Mouse (Mus musculus) hindbrain, embryonic 12.5 days (tissue): ENCODE results near the gene Ints6. TPM values are rescaled to one million over a fixed set of nuclear protein-coding genes. Genes with fewer than 3 reads are reported as not detected.

Experiments
- ATAC-seq: fragments of 200-750 bp; cut with Nextera tagmentation; 2 replicates; pipeline ENCODE4 v1.8.0; 2017; ENCODE audit warnings: moderate TSS enrichment; ENCODE audit not compliant: low FRiP score
- H3K27ac ChIP-seq: fragments of 300-500 bp; sonication (generic); 2 replicates; pipeline ENCODE4 v1.5.1; 2016; ENCODE audit warnings: mild to moderate bottlenecking
- H3K27me3 ChIP-seq: fragments of 300-500 bp; sonication (generic); 2 replicates; pipeline ENCODE4 v1.6.1; 2016; ENCODE audit warnings: mild to moderate bottlenecking
- H3K36me3 ChIP-seq: fragments of 300-500 bp; sonication (generic); 2 replicates; pipeline ENCODE4 v1.6.1; 2016; ENCODE audit warnings: mild to moderate bottlenecking
- H3K4me1 ChIP-seq: fragments of 300-500 bp; sonication (generic); 2 replicates; pipeline ENCODE4 v1.6.1; 2016
- H3K4me2 ChIP-seq: fragments of 300-500 bp; sonication (generic); replicated peaks from 2 replicates; pipeline ENCODE4 v1.6.1; 2016; ENCODE audit warnings: mild to moderate bottlenecking
- H3K4me3 ChIP-seq: fragments of 300-500 bp; sonication (generic); 2 replicates; pipeline ENCODE4 v1.5.1; 2016; ENCODE audit warnings: mild to moderate bottlenecking
- H3K9ac ChIP-seq: fragments of 300-500 bp; sonication (generic); 2 replicates; pipeline ENCODE4 v1.6.1; 2016; ENCODE audit warnings: mild to moderate bottlenecking, moderate library complexity
- H3K9me3 ChIP-seq: fragments of 300-500 bp; sonication (generic); replicated peaks from 2 replicates; pipeline ENCODE4 v1.6.1; 2016; ENCODE audit warnings: mild to moderate bottlenecking
- WGBS: fragments of 180-500 bp; shearing (Covaris S2); methylation state at CpG from one replicate; pipeline ENCODE4 v1.1.7; 2016; 5-methylcytosine and 5-hydroxymethylcytosine counted together
- polyA plus RNA-seq: library from polyadenylated mRNA; unstranded; fragments of >200 nt; fragmentation: Nextera tagmentation; extraction: Ambion mirVana; gene quantifications from 2 replicates; pipeline ENCODE4 v1.2.1, GENCODE M21; 2016

Ints6 gene
- polyA plus RNA-seq = 26.6 and 27.3 TPM in 2 replicates

- H3K4me1 ChIP-seq = peaks cover 9% of the 10 kb centered on the region
- peak within 1 kb of the TSS; percentile 98 for H3K27ac ChIP-seq
- H3K4me3 ChIP-seq = peak within 1 kb of the TSS; percentile 91
- no peaks in the 10 kb centered on the region; the same call in 1 of the 2 replicates for H3K36me3 ChIP-seq
- H3K9ac ChIP-seq = peak within 1 kb of the TSS; percentile 96
- H3K4me2 ChIP-seq = peak within 1 kb of the TSS; percentile 89
- no peaks in the 10 kb centered on the region for H3K27me3 ChIP-seq
- no peaks in the 10 kb centered on the region for H3K9me3 ChIP-seq
- under 1% methylated on average over 70 of the region's 72 CpGs for WGBS
- ATAC-seq = peak; percentile 95
Measured at GRCm38 (mm10) chr14:62761036-62761881, at the start of gene Ints6. TSS of gene Ints6 (minus strand) at chr14:62761169.

DNA sequence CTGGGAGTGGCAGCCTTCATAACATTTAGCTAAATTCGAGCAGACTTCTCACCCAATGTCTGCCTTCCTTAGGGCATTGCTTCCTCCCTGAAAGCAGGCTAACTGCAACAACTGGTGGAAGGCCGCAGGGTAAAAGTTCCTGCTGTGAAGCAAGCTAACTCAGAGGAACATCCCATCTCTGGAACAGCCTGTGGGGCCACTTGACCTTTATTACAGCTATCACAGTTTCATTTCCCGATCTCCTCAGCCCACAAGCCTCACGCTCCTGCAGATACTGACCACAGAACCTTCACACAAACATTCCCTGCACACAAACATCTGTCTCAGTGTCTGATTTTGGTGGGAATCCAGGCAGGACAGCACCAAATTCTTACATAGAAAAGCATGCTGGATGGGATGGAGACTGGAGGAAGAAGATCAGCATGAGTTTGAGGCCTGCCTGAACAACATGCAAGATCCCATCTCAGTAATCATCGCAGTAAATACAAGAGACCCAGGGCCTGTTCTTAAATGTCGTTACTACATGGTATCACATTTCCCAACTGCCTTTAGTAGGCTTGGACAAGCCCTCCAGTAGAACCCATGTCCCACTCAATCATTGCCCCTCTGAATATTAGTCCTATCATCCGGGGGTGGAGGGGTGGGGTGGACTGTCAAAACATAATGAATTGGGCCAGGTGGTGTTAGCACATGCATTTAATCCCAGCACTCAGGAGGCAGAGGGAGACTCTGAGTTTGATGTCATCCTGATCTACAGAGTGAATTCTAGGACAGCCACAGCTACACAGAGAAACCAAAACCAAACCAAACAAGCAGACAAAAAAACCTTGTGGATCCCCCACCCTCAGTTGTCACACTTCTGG is 47.9 kb upstream of the Ints6 start:
- WGBS = 70% methylated on average over 7 of the region's 7 CpGs
- no peaks in the 10 kb centered on the region for H3K4me1 ChIP-seq
- H3K4me2 ChIP-seq = no peak overlapping the region
- H3K4me3 ChIP-seq = no peak overlapping the region
- no peaks in the 10 kb centered on the region for H3K9me3 ChIP-seq
- H3K36me3 ChIP-seq = no peaks in the 10 kb centered on the region
- ATAC-seq = no peak
- H3K27me3 ChIP-seq = no peaks in the 10 kb centered on the region
- no peak overlapping the region for H3K9ac ChIP-seq
- H3K27ac ChIP-seq = no peak overlapping the region

DNA sequence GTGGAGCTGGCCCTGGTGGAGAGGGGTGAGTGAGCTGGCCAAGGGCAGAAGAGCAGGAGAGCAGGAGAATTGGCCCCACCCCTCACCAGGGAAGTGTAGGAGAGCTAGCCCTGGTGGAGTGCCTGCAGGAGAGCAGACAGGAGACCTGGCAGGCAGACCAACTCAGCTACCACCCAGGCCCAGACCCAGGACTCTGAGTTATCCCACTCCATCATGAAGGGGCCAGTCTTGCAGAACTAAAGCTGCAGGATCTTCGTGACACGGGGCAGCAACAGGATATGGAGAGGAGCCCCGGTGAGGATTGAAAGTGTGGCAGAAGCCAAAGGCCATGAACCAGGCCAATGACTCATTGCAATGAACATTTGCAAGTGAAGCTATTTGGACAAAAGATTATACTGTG is 46.0 kb upstream of the Ints6 start:
- no peak overlapping the region for H3K9ac ChIP-seq
- H3K27me3 ChIP-seq = no peaks in the 10 kb centered on the region
- WGBS = 76% methylated on average over 3 of the region's 3 CpGs
- no peaks in the 10 kb centered on the region for H3K9me3 ChIP-seq
- no peak for ATAC-seq
- no peak overlapping the region for H3K27ac ChIP-seq
- no peak overlapping the region for H3K4me3 ChIP-seq
- no peaks in the 10 kb centered on the region for H3K4me1 ChIP-seq
- no peak overlapping the region for H3K4me2 ChIP-seq
- no peaks in the 10 kb centered on the region for H3K36me3 ChIP-seq

DNA sequence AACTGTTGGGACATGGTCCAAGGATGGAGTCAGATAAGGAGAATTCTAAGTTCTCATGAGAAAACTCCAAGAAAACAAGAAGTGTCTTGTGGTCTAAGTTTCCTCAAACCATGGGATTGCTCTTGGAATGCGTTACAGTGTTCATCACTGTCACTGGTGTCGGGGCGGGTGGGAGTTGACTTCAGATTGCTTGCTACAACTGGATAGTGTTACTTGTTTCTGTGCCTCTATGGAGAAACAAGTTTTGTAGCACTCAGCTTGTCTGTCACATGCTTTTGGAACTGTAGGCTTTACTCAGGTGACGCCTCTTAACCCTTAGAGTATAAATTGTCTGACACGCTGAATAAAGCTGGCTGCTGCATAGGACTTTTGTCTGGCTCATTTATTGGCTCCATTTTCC is 42.2 kb upstream of the Ints6 start:
- H3K4me1 ChIP-seq = peaks cover 3% of the 10 kb centered on the region; the same call in 1 of the 2 replicates
- H3K9ac ChIP-seq = no peak overlapping the region
- no peak overlapping the region for H3K4me2 ChIP-seq
- no peaks in the 10 kb centered on the region for H3K27me3 ChIP-seq
- H3K9me3 ChIP-seq = no peaks in the 10 kb centered on the region
- no peaks in the 10 kb centered on the region for H3K36me3 ChIP-seq
- H3K27ac ChIP-seq = no peak overlapping the region
- 63% methylated on average over 5 of the region's 5 CpGs for WGBS
- ATAC-seq = no peak
- H3K4me3 ChIP-seq = no peak overlapping the region

DNA sequence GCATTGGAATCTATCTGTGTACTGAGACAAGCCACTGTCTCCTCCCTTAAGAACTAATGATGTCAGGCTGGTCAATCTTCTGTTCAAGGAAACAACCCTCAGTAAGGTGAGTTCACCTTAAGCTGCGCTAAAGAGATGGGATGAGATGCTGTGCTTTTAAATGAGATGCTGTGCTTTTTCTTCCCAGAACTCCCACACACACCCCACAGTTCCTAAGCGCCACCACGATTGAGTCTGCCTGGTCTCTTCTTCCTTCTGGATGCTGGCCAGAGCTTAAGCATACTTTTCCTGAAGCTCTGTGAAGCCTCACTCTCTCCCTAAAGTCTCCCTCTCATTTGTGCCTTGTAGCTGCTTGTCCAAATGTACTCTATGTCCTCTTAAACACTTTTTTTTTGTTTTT is 39.8 kb upstream of the Ints6 start:
- no peak overlapping the region for H3K27ac ChIP-seq
- no peak for ATAC-seq

GRCm38 (mm10) chr14:62798608-62799101 is 37.7 kb upstream of the Ints6 start:
- Histone ChIP-seq H3K36me3 (no peaks in the 10 kb centered on the region), H3K9me3 (no peaks in the 10 kb centered on the region), H3K9ac (no peak overlapping the region), H3K27ac (no peak overlapping the region), H3K4me3 (no peak overlapping the region), H3K27me3 (no peaks in the 10 kb centered on the region), H3K4me1 (peaks cover 3% of the 10 kb centered on the region; the same call in 1 of the 2 replicates), H3K4me2 (0 out of 2 replicates have a peak overlapping the region, but pooled peaks have one; percentile 24)
- WGBS = 4% methylated on average over 4 of the region's 4 CpGs
- no peak for ATAC-seq

More for the DNA sequence above, 39.8 kb upstream of the Ints6 start:
- Histone ChIP-seq H3K9me3 (no peaks in the 10 kb centered on the region), H3K27me3 (no peaks in the 10 kb centered on the region), H3K4me2 (no peak overlapping the region), H3K4me1 (peaks cover 3% of the 10 kb centered on the region; the same call in 1 of the 2 replicates), H3K4me3 (no peak overlapping the region), H3K9ac (no peak overlapping the region), H3K36me3 (no peaks in the 10 kb centered on the region)
- 81% methylated on average over 3 of the region's 3 CpGs for WGBS

DNA sequence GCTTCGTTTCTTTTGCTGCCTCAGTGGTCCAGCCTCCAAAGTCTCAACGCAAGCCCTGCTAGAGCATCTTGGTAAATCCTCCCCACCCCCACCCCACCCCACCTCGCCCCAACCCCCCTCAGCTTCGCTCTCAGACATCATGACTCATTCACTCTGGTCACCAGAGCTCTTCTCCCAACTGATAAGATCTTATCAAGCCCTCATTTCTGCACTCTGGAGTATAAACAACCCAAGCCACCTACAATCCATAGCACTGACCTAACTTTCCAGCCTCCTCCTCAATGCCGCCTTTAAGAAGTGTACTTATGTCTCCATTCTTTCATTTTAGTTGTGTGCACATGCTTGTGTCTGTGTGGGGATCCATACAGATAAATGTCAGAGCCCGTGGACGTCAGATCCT is 34.8 kb upstream of the Ints6 start:
- Histone ChIP-seq H3K27ac (no peak overlapping the region), H3K4me1 (peaks cover 3% of the 10 kb centered on the region; the same call in 1 of the 2 replicates), H3K4me2 (no peak overlapping the region), H3K36me3 (no peaks in the 10 kb centered on the region), H3K4me3 (no peak overlapping the region), H3K9ac (no peak overlapping the region), H3K27me3 (no peaks in the 10 kb centered on the region), H3K9me3 (no peaks in the 10 kb centered on the region)
- no peak for ATAC-seq
- WGBS = 82% methylated on average over 7 of the region's 7 CpGs

DNA sequence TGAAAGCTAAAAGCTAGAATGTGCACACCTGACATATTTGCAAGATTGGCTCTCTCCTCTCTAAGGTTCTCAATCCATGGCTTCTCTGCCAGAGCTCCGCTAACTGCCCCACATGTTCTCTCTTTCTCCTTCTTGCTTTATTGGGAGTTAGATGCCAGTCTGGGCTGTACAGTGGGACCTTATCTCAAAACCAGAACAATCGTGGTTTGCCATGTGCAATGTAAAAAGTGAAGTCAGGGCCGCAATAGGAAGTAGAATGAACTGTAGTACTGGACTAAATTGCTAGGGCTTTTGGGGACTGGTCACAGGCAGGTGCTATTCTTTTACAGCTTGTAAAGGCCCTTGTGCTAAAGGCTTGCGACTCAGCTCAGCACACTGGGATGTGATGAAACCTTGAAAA is 28.3 kb upstream of the Ints6 start:
- 67% methylated on average over 4 of the region's 4 CpGs for WGBS
- H3K4me3 ChIP-seq = no peak overlapping the region
- ATAC-seq = no peak
- no peak overlapping the region for H3K4me2 ChIP-seq
- H3K9me3 ChIP-seq = no peaks in the 10 kb centered on the region
- H3K27me3 ChIP-seq = no peaks in the 10 kb centered on the region
- H3K9ac ChIP-seq = no peak overlapping the region
- H3K4me1 ChIP-seq = no peaks in the 10 kb centered on the region
- H3K27ac ChIP-seq = no peak overlapping the region
- H3K36me3 ChIP-seq = no peaks in the 10 kb centered on the region

GRCm38 (mm10) chr14:62782981-62783380 is 22.0 kb upstream of the Ints6 start:
- ATAC-seq = no peak
- H3K27me3 ChIP-seq = no peaks in the 10 kb centered on the region
- no peak overlapping the region for H3K4me2 ChIP-seq
- WGBS = 85% methylated on average over 5 of the region's 5 CpGs
- H3K4me3 ChIP-seq = no peak overlapping the region
- no peak overlapping the region for H3K27ac ChIP-seq
- H3K4me1 ChIP-seq = no peaks in the 10 kb centered on the region
- H3K9ac ChIP-seq = no peak overlapping the region
- H3K9me3 ChIP-seq = no peaks in the 10 kb centered on the region
- no peaks in the 10 kb centered on the region for H3K36me3 ChIP-seq

DNA sequence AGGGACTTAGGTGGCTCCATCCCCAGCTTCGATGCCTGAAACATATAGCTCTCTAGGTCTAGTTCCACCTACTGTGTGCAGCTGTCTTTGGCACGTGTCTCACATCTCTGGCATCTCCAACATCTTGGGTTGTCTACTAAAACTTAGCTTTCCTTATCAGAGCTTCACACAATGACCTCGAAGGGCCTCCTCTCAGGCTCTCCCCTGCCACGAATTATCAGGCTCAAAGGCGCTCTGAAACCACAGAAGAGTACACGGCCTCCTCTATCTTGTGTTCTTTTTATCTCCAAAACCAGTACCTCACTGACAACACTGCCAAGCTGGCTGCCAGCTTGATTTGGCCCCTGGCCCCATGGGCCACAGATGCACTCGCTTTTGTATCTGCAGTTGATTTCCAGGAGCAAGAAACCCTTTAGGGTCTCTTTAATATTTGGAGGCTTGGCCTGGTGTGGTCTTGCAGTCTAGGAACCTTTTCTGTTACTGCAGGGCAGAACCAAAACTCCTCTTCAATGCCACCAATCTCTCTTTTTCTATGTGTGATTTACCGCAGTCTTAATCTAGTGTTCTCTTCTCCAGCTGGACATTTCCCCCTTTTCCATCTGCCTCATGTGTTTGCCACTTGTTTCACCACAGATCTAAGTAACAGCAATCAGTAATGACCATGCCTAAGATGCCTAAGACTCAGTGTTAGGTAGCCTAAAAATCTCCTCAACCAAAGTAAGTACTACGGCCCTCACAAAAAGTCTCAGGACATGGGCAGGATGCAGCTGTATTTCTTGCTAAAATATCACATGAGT is 19.7 kb upstream of the Ints6 start:
- H3K4me1 ChIP-seq = no peaks in the 10 kb centered on the region
- no peaks in the 10 kb centered on the region for H3K27me3 ChIP-seq
- no peak overlapping the region for H3K9ac ChIP-seq
- no peak for ATAC-seq
- WGBS = 87% methylated on average over 9 of the region's 9 CpGs
- H3K4me2 ChIP-seq = no peak overlapping the region
- H3K9me3 ChIP-seq = no peaks in the 10 kb centered on the region
- no peak overlapping the region for H3K4me3 ChIP-seq
- no peaks in the 10 kb centered on the region for H3K36me3 ChIP-seq
- no peak overlapping the region for H3K27ac ChIP-seq

DNA sequence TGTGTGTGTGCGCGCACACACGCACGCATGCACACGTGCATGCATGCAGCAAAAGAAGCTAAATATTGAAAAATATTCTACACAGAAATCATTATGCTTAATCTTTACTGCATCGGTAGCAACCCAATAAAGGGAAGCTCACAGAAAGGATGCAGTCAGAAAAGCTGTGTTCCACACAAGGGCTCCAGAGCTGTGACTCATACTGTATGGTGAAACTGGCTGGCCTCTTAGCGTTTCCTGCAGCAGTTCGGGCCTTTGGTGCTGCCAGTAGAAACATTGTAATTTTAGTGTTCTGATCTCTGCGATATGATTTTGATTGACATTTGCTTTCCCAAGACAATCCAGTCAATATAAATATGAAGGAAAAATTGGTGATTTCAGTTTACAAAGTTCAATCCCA is 17.1 kb upstream of the Ints6 start:
- H3K4me2 ChIP-seq = no peak overlapping the region
- no peak overlapping the region for H3K9ac ChIP-seq
- 96% methylated on average over 9 of the region's 9 CpGs for WGBS
- H3K27ac ChIP-seq = no peak overlapping the region
- H3K36me3 ChIP-seq = no peaks in the 10 kb centered on the region
- H3K27me3 ChIP-seq = no peaks in the 10 kb centered on the region
- H3K4me3 ChIP-seq = no peak overlapping the region
- no peaks in the 10 kb centered on the region for H3K9me3 ChIP-seq
- no peak for ATAC-seq
- no peaks in the 10 kb centered on the region for H3K4me1 ChIP-seq

DNA sequence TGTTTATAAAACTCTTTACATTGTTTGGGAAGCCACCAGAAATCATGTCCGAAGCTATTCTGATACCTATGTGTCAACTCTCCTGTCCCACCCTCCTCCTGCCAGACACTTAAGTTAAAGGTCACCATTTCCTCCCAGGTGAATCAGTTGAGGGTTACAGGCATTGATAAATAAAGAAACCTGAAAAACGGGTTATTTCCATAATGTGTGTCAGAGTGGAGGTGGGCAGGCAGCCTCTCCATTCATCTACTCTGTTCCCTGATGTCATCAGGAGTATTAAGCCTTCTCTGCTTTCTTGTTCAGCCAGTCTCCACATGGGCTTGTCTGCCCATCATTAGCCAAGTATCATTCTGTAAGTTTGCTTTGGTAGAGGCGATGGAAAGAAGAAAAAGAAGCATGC is 14.1 kb upstream of the Ints6 start:
- no peaks in the 10 kb centered on the region for H3K36me3 ChIP-seq
- no peak overlapping the region for H3K9ac ChIP-seq
- H3K27me3 ChIP-seq = no peaks in the 10 kb centered on the region
- no peaks in the 10 kb centered on the region for H3K4me1 ChIP-seq
- no peak overlapping the region for H3K4me2 ChIP-seq
- no peak overlapping the region for H3K4me3 ChIP-seq
- H3K9me3 ChIP-seq = no peaks in the 10 kb centered on the region
- ATAC-seq = no peak
- H3K27ac ChIP-seq = no peak overlapping the region
- WGBS = 85% methylated on average over 3 of the region's 3 CpGs
